Mouse (Mus musculus) liver, adult 2 months (tissue): ENCODE data around the gene Snai3.

Source experiments
- CTCF ChIP-seq: fragments of 200-500 bp; IDR thresholded peaks from 2 replicates; pipeline ENCODE4 v1.5.1; 2011; ENCODE audit warnings: low read depth, low read length, control low read depth
- POLR2A ChIP-seq: fragments of 200-500 bp; IDR thresholded peaks from 2 replicates; pipeline ENCODE4 v1.6.1; 2011; ENCODE audit warnings: low read length, control low read depth; ENCODE audit not compliant: insufficient read depth; ENCODE audit errors: extremely low read depth

- TF ChIP-seq POLR2A (no peak), CTCF (no peak)
Observed at GRCm38 (mm10) chr8:122484831-122485230, 24.3 kb upstream of the Snai3 start.
